Mouse (Mus musculus) lung, embryonic 15.5 days (tissue): ENCODE measurements around the gene Slfn3. TPM values are rescaled to one million over a fixed set of nuclear protein-coding genes. Genes with fewer than 3 reads are reported as not detected.
"Not testable (repeated sequence)": the region's sequence is repeated elsewhere in the genome, so short reads cannot be mapped to it uniquely, and the experiment has no call there.

Source experiments
- ATAC-seq: fragments of 200-750 bp; cut with Nextera tagmentation; 2 replicates; pipeline ENCODE4 v1.8.0; 2017; ENCODE audit warnings: moderate number of reproducible peaks, borderline replicate concordance; ENCODE audit not compliant: low FRiP score, low TSS enrichment; ENCODE audit errors: extremely low read depth
- H3K27ac ChIP-seq: fragments of 300-500 bp; sonication (generic); 2 replicates; pipeline ENCODE4 v1.5.1; 2015; ENCODE audit warnings: moderate library complexity, mild to moderate bottlenecking, inconsistent platforms
- H3K27me3 ChIP-seq: fragments of 300-500 bp; sonication (generic); 2 replicates; pipeline ENCODE4 v1.6.1; 2015; ENCODE audit warnings: inconsistent platforms
- H3K36me3 ChIP-seq: fragments of 300-500 bp; sonication (generic); 2 replicates; pipeline ENCODE4 v1.6.1; 2015; ENCODE audit warnings: inconsistent platforms
- H3K4me1 ChIP-seq: fragments of 300-500 bp; sonication (generic); 2 replicates; pipeline ENCODE4 v1.6.1; 2015; ENCODE audit warnings: inconsistent platforms
- H3K4me2 ChIP-seq: fragments of 300-500 bp; sonication (generic); 2 replicates; pipeline ENCODE4 v1.6.1; 2015; ENCODE audit warnings: inconsistent platforms, mild to moderate bottlenecking, moderate library complexity
- H3K4me3 ChIP-seq: fragments of 300-500 bp; sonication (generic); 2 replicates; pipeline ENCODE4 v1.5.1; 2015; ENCODE audit warnings: mild to moderate bottlenecking, inconsistent platforms
- H3K9ac ChIP-seq: fragments of 300-500 bp; sonication (generic); 2 replicates; pipeline ENCODE4 v1.6.1; 2015; ENCODE audit warnings: inconsistent platforms
- H3K9me3 ChIP-seq: fragments of 300-500 bp; sonication (generic); 2 replicates; pipeline ENCODE4 v1.6.1; 2016; ENCODE audit warnings: inconsistent platforms
- WGBS: fragments of 180-500 bp; shearing (Covaris S2); methylation state at CpG from one replicate; pipeline ENCODE4 v1.1.7; 2015; 5-methylcytosine and 5-hydroxymethylcytosine counted together
- polyA plus RNA-seq: library from polyadenylated mRNA; unstranded; fragments of >200 nt; fragmentation: Nextera tagmentation; extraction: Ambion mirVana; gene quantifications from 2 replicates; pipeline ENCODE4 v1.2.1, GENCODE M21; 2015

Slfn3 gene
- polyA plus RNA-seq, 1 experiment from 2014 or later: 1.4 TPM

- Histone ChIP-seq H3K9ac (no peak overlapping the region), H3K4me3 (no peak overlapping the region), H3K9me3 (no peaks in the 10 kb centered on the region), H3K27me3 (no peaks in the 10 kb centered on the region), H3K4me1 (no peaks in the 10 kb centered on the region), H3K4me2 (no peak overlapping the region), H3K36me3 (no peaks in the 10 kb centered on the region), H3K27ac (no peak overlapping the region)
- no peak for ATAC-seq
- 78% methylated on average over 7 of the region's 7 CpGs for WGBS
These were observed 37.0 kb downstream of the Slfn3 start for GRCm38 (mm10) chr11:83227926-83228723.

- ATAC-seq: no peak
- Histone ChIP-seq H3K9ac (no peak overlapping the region), H3K27me3 (no peaks in the 10 kb centered on the region), H3K36me3 (no peaks in the 10 kb centered on the region), H3K4me1 (no peaks in the 10 kb centered on the region), H3K4me3 (no peak overlapping the region), H3K27ac (no peak overlapping the region), H3K4me2 (no peak overlapping the region), H3K9me3 (no peaks in the 10 kb centered on the region)
- WGBS: 65% methylated on average over 3 of the region's 3 CpGs
These were observed 39.8 kb downstream of the Slfn3 start for GRCm38 (mm10) chr11:83230966-83231365.

GRCm38 (mm10) chr11:83233621-83234020 is 42.5 kb downstream of the Slfn3 start:
- H3K4me2 ChIP-seq, H3K36me3 ChIP-seq, H3K9ac ChIP-seq, H3K4me1 ChIP-seq, H3K9me3 ChIP-seq, H3K4me3 ChIP-seq, H3K27me3 ChIP-seq, ATAC-seq, H3K27ac ChIP-seq: not testable (repeated sequence)
- 33% methylated on average over 5 of the region's 5 CpGs for WGBS

GRCm38 (mm10) chr11:83237390-83237789 is 46.3 kb downstream of the Slfn3 start:
- H3K9ac ChIP-seq, H3K4me1 ChIP-seq, ATAC-seq, H3K36me3 ChIP-seq, H3K27ac ChIP-seq, H3K4me2 ChIP-seq, H3K9me3 ChIP-seq, H3K4me3 ChIP-seq, H3K27me3 ChIP-seq: not testable (repeated sequence)
- WGBS: 74% methylated on average over 9 of the region's 9 CpGs

GRCm38 (mm10) chr11:83238389-83238788 is 47.3 kb downstream of the Slfn3 start:
- Histone ChIP-seq H3K27ac (no peak overlapping the region), H3K4me2 (no peak overlapping the region), H3K9me3 (no peaks in the 10 kb centered on the region), H3K36me3 (no peaks in the 10 kb centered on the region), H3K4me1 (no peaks in the 10 kb centered on the region), H3K27me3 (no peaks in the 10 kb centered on the region), H3K4me3 (no peak overlapping the region), H3K9ac (no peak overlapping the region)
- ATAC-seq: no peak
- 80% methylated on average over 2 of the region's 2 CpGs for WGBS

- H3K27me3 ChIP-seq: no peaks in the 10 kb centered on the region
- no peaks in the 10 kb centered on the region for H3K36me3 ChIP-seq
- no peak overlapping the region for H3K4me2 ChIP-seq
- H3K4me3 ChIP-seq: no peak overlapping the region
- no peak for ATAC-seq
- no peaks in the 10 kb centered on the region for H3K9me3 ChIP-seq
- no peak overlapping the region for H3K9ac ChIP-seq
- H3K4me1 ChIP-seq: no peaks in the 10 kb centered on the region
- H3K27ac ChIP-seq: no peak overlapping the region
- WGBS: 12% methylated on average over 2 of the region's 2 CpGs
These were observed 48.7 kb downstream of the Slfn3 start for GRCm38 (mm10) chr11:83239811-83240210.

- not testable (repeated sequence) for ATAC-seq, H3K9ac ChIP-seq, H3K4me1 ChIP-seq, H3K27me3 ChIP-seq, H3K4me3 ChIP-seq, H3K36me3 ChIP-seq, H3K9me3 ChIP-seq, H3K27ac ChIP-seq, H3K4me2 ChIP-seq
- WGBS: 24% methylated on average over 5 of the region's 5 CpGs
These were observed 66.1 kb downstream of the Slfn3 start for GRCm38 (mm10) chr11:83257211-83257610.

- H3K27me3 ChIP-seq: no peaks in the 10 kb centered on the region
- H3K27ac ChIP-seq: no peak overlapping the region
- no peaks in the 10 kb centered on the region for H3K9me3 ChIP-seq
- no peaks in the 10 kb centered on the region for H3K36me3 ChIP-seq
- H3K9ac ChIP-seq: no peak overlapping the region
- no peak overlapping the region for H3K4me3 ChIP-seq
- no peak overlapping the region for H3K4me2 ChIP-seq
- WGBS: 87% methylated on average over 1 of the region's 1 CpGs
- ATAC-seq: no peak
- no peaks in the 10 kb centered on the region for H3K4me1 ChIP-seq
These were observed 71.5 kb downstream of the Slfn3 start for GRCm38 (mm10) chr11:83262673-83263072.

GRCm38 (mm10) chr11:83263146-83263545 is 72.0 kb downstream of the Slfn3 start:
- H3K4me1 ChIP-seq: no peaks in the 10 kb centered on the region
- no peak overlapping the region for H3K4me2 ChIP-seq
- H3K4me3 ChIP-seq: no peak overlapping the region
- H3K36me3 ChIP-seq: no peaks in the 10 kb centered on the region
- H3K27ac ChIP-seq: no peak overlapping the region
- ATAC-seq: no peak
- no peaks in the 10 kb centered on the region for H3K27me3 ChIP-seq
- H3K9ac ChIP-seq: no peak overlapping the region
- H3K9me3 ChIP-seq: no peaks in the 10 kb centered on the region
- 54% methylated on average over 3 of the region's 3 CpGs for WGBS

Other genes with a start within 250 kb of the Slfn3 start
- gene Slfn5, start 240.0 kb upstream of the Slfn3 start, polyA plus RNA-seq: 2.6 and 4.2 TPM in 2 replicates
- 35.5 and 37.9 TPM in 2 replicates for gene Slfn9, start 199.5 kb upstream of the Slfn3 start, polyA plus RNA-seq
- 0.29 and 0.74 TPM in 2 replicates for gene Slfn8, start 170.5 kb upstream of the Slfn3 start, polyA plus RNA-seq
- gene Slfn2, start 126.2 kb upstream of the Slfn3 start, polyA plus RNA-seq: 5.8 and 7.6 TPM in 2 replicates
- 0.96 and 1.3 TPM in 2 replicates for gene Slfn1, start 74.5 kb upstream of the Slfn3 start, polyA plus RNA-seq
- gene Slfn4, start 16.1 kb upstream of the Slfn3 start, polyA plus RNA-seq: 0.06 and 0.07 TPM in 2 replicates
- 0.27 and 0.53 TPM in 2 replicates for gene Slfn14, start 95.4 kb downstream of the Slfn3 start, polyA plus RNA-seq
- gene Ap2b1, start 107.7 kb downstream of the Slfn3 start, polyA plus RNA-seq: 53.1 and 55.7 TPM in 2 replicates
- 12.1 and 12.3 TPM in 2 replicates for gene Pex12, start 111.3 kb downstream of the Slfn3 start, polyA plus RNA-seq
- 1.3 and 1.8 TPM in 2 replicates for gene Rasl10b, start 217.8 kb downstream of the Slfn3 start, polyA plus RNA-seq
- gene Gas2l2, start 238.1 kb downstream of the Slfn3 start, polyA plus RNA-seq: 0.32 and 0.35 TPM in 2 replicates
- gene 1700020L24Rik, start 246.3 kb downstream of the Slfn3 start, polyA plus RNA-seq: 0.18 and 0.29 TPM in 2 replicates